Mouse (Mus musculus): ENCODE measurements around the gene Igfbp2. TPM values are rescaled to one million over a fixed set of nuclear protein-coding genes. Genes with fewer than 3 reads are reported as not detected.

Igfbp2 gene
- polyA plus RNA-seq, 1 experiment from 2014 or later = 51.4 TPM

GRCm38 (mm10) chr1:72885111-72885818, 61.0 kb downstream of the Igfbp2 start:
- no peak overlapping the region for H3K9ac ChIP-seq (replicated peaks; ENCODE audit: low read depth)
- H3K4me3 ChIP-seq (ENCODE audit: low read depth, low read length) = no peak overlapping the region
- WGBS = 66% methylated on average over 11 of the region's 11 CpGs
- DNase-seq (ENCODE audit: low spot score) = no peak
- ATAC-seq = peak; percentile 48
- no peaks in the 10 kb centered on the region for H3K36me3 ChIP-seq (ENCODE audit: insufficient read depth, low read length)
- no peak overlapping the region for H3K27ac ChIP-seq (ENCODE audit: low read length)
- H3K4me1 ChIP-seq (ENCODE audit: insufficient read depth, low read depth, low read length) = no peaks in the 10 kb centered on the region
- TF ChIP-seq CTCF (IDR thresholded peaks at IDR 0.05) (no peak), EP300 (IDR thresholded peaks at IDR 0.05) (no peak)
- H3K4me2 ChIP-seq (replicated peaks; ENCODE audit: low read depth, low read length) = no peak overlapping the region
- no peaks in the 10 kb centered on the region for H3K9me3 ChIP-seq (ENCODE audit: low read length)
- no peaks in the 10 kb centered on the region for H3K27me3 ChIP-seq (replicated peaks; ENCODE audit: insufficient read depth, low read length)

- Histone ChIP-seq H3K27ac (ENCODE audit: low read length) (no peak overlapping the region), H3K9me3 (ENCODE audit: low read length) (no peaks in the 10 kb centered on the region), H3K36me3 (ENCODE audit: insufficient read depth, low read length) (no peaks in the 10 kb centered on the region), H3K4me3 (ENCODE audit: low read depth, low read length) (no peak overlapping the region), H3K4me1 (ENCODE audit: insufficient read depth, low read depth, low read length) (no peaks in the 10 kb centered on the region), H3K4me2 (replicated peaks; ENCODE audit: low read depth, low read length) (no peak overlapping the region), H3K9ac (replicated peaks; ENCODE audit: low read depth) (no peak overlapping the region), H3K27me3 (replicated peaks; ENCODE audit: insufficient read depth, low read length) (no peaks in the 10 kb centered on the region)
- DNase-seq (ENCODE audit: low spot score) = peak; percentile 71
- peak; percentile 83 for ATAC-seq
- 54% methylated on average over 7 of the region's 7 CpGs for WGBS
- no peak for TF ChIP-seq EP300 (IDR thresholded peaks at IDR 0.05)
- TF ChIP-seq CTCF (IDR thresholded peaks at IDR 0.05) = no peak
Observed at GRCm38 (mm10) chr1:72885819-72886169, 61.5 kb downstream of the Igfbp2 start.

DNA sequence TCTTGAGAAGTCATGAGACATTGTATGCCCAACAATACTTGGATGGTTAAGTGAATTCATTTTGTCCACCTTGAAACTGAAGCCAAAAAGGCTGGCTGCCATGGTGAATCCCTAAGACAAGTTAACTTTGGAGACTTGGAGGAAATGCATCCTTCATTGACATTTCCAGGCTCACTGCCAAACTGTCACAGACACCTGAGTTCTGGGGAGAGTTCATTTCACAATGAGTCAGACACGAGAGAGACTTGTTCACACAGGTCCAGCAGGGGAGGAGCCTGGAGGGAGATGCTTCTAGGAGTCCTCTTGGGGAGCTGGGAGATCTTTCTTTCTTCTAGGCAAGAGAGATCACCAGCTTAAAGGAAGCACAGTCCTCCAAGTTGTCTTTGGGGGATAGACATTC, 63.6 kb downstream of the Igfbp2 start:
- Histone ChIP-seq H3K9ac (replicated peaks; ENCODE audit: low read depth) (no peak overlapping the region), H3K36me3 (ENCODE audit: insufficient read depth, low read length) (no peaks in the 10 kb centered on the region), H3K27ac (ENCODE audit: low read length) (no peak overlapping the region), H3K4me3 (ENCODE audit: low read depth, low read length) (no peak overlapping the region), H3K9me3 (ENCODE audit: low read length) (no peaks in the 10 kb centered on the region), H3K4me2 (replicated peaks; ENCODE audit: low read depth, low read length) (no peak overlapping the region), H3K4me1 (ENCODE audit: insufficient read depth, low read depth, low read length) (no peaks in the 10 kb centered on the region), H3K27me3 (replicated peaks; ENCODE audit: insufficient read depth, low read length) (no peaks in the 10 kb centered on the region)
- ATAC-seq (no peak), DNase-seq (ENCODE audit: low spot score) (no peak)
- WGBS = 25% methylated on average over 1 of the region's 1 CpGs
- TF ChIP-seq EP300 (IDR thresholded peaks at IDR 0.05) = no peak
- TF ChIP-seq CTCF (IDR thresholded peaks at IDR 0.05) = no peak

- TF ChIP-seq EP300 (IDR thresholded peaks at IDR 0.05) = no peak
- TF ChIP-seq CTCF (IDR thresholded peaks at IDR 0.05) = no peak
Observed at GRCm38 (mm10) chr1:72895821-72896220, 71.5 kb downstream of the Igfbp2 start.

More at GRCm38 (mm10) chr1:72895821-72896220, 71.5 kb downstream of the Igfbp2 start:
- no peak overlapping the region for H3K4me3 ChIP-seq (ENCODE audit: low read depth, low read length)
- no peak overlapping the region for H3K9ac ChIP-seq (replicated peaks; ENCODE audit: low read depth)
- no peak overlapping the region for H3K27ac ChIP-seq (ENCODE audit: low read length)
- H3K9me3 ChIP-seq (ENCODE audit: low read length) = no peaks in the 10 kb centered on the region
- H3K4me1 ChIP-seq (ENCODE audit: insufficient read depth, low read depth, low read length) = no peaks in the 10 kb centered on the region
- no peaks in the 10 kb centered on the region for H3K36me3 ChIP-seq (ENCODE audit: insufficient read depth, low read length)
- 86% methylated on average over 2 of the region's 2 CpGs for WGBS
- no peak for DNase-seq (ENCODE audit: low spot score)
- ATAC-seq = no peak
- no peak overlapping the region for H3K4me2 ChIP-seq (replicated peaks; ENCODE audit: low read depth, low read length)
- H3K27me3 ChIP-seq (replicated peaks; ENCODE audit: insufficient read depth, low read length) = no peaks in the 10 kb centered on the region

Other genes starting within 250 kb of the Igfbp2 start
- 8.8 and 10.6 TPM in 2 replicates for gene Smarcal1, start 241.3 kb upstream of the Igfbp2 start, polyA plus RNA-seq (2015; fragmentation: Nextera tagmentation; extraction: Ambion mirVana)
- gene Ankar, start 123.9 kb upstream of the Igfbp2 start, polyA plus RNA-seq (2015; fragmentation: Nextera tagmentation; extraction: Ambion mirVana) = not detected in 2 replicates
- 2,028 and 2,237 TPM in 2 replicates for gene Rpl37a, start 113.2 kb upstream of the Igfbp2 start, polyA plus RNA-seq (2015; fragmentation: Nextera tagmentation; extraction: Ambion mirVana)
- 30.7 and 32.6 TPM in 2 replicates for gene Igfbp5, start 50.4 kb downstream of the Igfbp2 start, polyA plus RNA-seq (2015; fragmentation: Nextera tagmentation; extraction: Ambion mirVana)
- not detected in 2 replicates for gene Tnp1, start 191.4 kb downstream of the Igfbp2 start, polyA plus RNA-seq (2015; fragmentation: Nextera tagmentation; extraction: Ambion mirVana)

Measured in lung, postnatal 0 days (tissue).